Mouse (Mus musculus): ENCODE results near the gene Olfr1275.

GRCm38 (mm10) chr2:111274006-111274405 lies 38.9 kb upstream of the Olfr1275 start, which contains the start of gene Olfr1277:
- TF ChIP-seq CTCF (IDR thresholded peaks at IDR 0.05; ENCODE audit: low read depth), result no peak
- TF ChIP-seq EP300 (IDR thresholded peaks at IDR 0.05; ENCODE audit: low read depth), result no peak
